Mouse (Mus musculus): Measurements from ENCODE around the gene Ankrd10. TPM values are rescaled to one million over a fixed set of nuclear protein-coding genes. Genes with fewer than 3 reads are reported as not detected.

Ankrd10 gene
- polyA plus RNA-seq, 1 experiment from 2014 or later, result 13.0 TPM

DNA sequence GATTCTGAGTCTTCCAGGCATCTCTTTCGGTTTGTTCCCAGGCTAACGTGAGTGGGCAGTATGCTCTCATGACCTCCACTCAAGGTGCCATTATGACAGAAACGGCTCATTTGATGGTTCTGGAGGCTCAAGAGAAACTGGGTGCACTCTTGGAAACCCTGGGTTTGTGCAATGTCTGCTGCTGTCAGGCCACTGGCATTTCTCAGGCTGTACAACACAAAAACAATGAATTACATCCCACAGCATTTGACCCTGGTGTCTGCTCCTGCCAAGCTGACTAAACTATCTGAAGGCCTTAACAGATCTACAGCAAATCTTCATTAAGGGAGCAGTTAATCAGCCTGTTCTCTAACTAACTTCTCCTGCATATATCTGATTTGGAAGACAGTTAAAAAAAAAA is 16.5 kb downstream of the Ankrd10 start:
- no peak overlapping the region for H3K4me3 ChIP-seq (ENCODE audit: low read depth, low read length)
- TF ChIP-seq CTCF (IDR thresholded peaks at IDR 0.05; ENCODE audit: low read depth) (no peak), EP300 (IDR thresholded peaks at IDR 0.05; ENCODE audit: low read depth) (no peak)
- no peaks in the 10 kb centered on the region for H3K27me3 ChIP-seq (ENCODE audit: insufficient read depth, low read length)
- no peak overlapping the region for H3K27ac ChIP-seq (ENCODE audit: low read depth)
- no peaks in the 10 kb centered on the region for H3K9me3 ChIP-seq (ENCODE audit: low read length)
- 74% methylated on average over 3 of the region's 3 CpGs for WGBS (ENCODE audit: insufficient replicate concordance)
- H3K4me1 ChIP-seq (ENCODE audit: insufficient read depth), result no peaks in the 10 kb centered on the region
- no peak overlapping the region for H3K9ac ChIP-seq (replicated peaks)
- ATAC-seq (no peak), DNase-seq (no peak)
- H3K36me3 ChIP-seq (replicated peaks; ENCODE audit: insufficient read depth, low read length), result peaks cover 46% of the 10 kb centered on the region
- H3K4me2 ChIP-seq (ENCODE audit: low read depth, low read length), result no peak overlapping the region

DNA sequence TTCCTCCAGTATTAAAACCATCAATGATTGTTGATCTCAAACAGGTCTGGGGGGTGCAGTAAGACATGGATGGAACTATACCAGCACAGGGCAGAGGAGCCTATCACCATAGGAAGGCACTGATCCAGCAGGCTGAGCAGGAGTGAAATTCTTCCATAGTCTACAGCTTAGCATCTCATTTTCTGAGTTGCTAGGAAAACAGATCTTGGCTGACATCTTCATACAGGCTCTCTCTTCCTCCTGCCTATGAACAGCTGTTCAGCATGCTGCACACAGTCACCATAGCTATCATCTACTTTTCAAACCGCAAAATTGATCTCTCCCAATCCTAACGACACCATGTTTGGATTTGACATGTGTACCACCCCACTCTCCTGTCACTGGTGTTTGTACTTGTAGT is 17.5 kb downstream of the Ankrd10 start:
- Histone ChIP-seq H3K27ac (ENCODE audit: low read depth) (no peak overlapping the region), H3K9me3 (ENCODE audit: low read length) (no peaks in the 10 kb centered on the region), H3K36me3 (replicated peaks; ENCODE audit: insufficient read depth, low read length) (peaks cover 52% of the 10 kb centered on the region), H3K4me2 (ENCODE audit: low read depth, low read length) (no peak overlapping the region), H3K4me3 (ENCODE audit: low read depth, low read length) (no peak overlapping the region), H3K9ac (replicated peaks) (no peak overlapping the region), H3K27me3 (ENCODE audit: insufficient read depth, low read length) (no peaks in the 10 kb centered on the region), H3K4me1 (ENCODE audit: insufficient read depth) (no peaks in the 10 kb centered on the region)
- TF ChIP-seq CTCF (IDR thresholded peaks at IDR 0.05; ENCODE audit: low read depth) (no peak), EP300 (IDR thresholded peaks at IDR 0.05; ENCODE audit: low read depth) (no peak)
- DNase-seq, result no peak
- no peak for ATAC-seq
- WGBS (ENCODE audit: insufficient replicate concordance), result 79% methylated on average over 2 of the region's 2 CpGs

GRCm38 (mm10) chr8:11616294-11616693 is 19.3 kb downstream of the Ankrd10 start:
- Histone ChIP-seq H3K36me3 (replicated peaks; ENCODE audit: insufficient read depth, low read length) (peaks cover 65% of the 10 kb centered on the region), H3K27ac (ENCODE audit: low read depth) (no peak overlapping the region), H3K4me2 (ENCODE audit: low read depth, low read length) (no peak overlapping the region), H3K27me3 (ENCODE audit: insufficient read depth, low read length) (no peaks in the 10 kb centered on the region), H3K9me3 (ENCODE audit: low read length) (no peaks in the 10 kb centered on the region), H3K4me1 (ENCODE audit: insufficient read depth) (no peaks in the 10 kb centered on the region), H3K4me3 (ENCODE audit: low read depth, low read length) (no peak overlapping the region), H3K9ac (replicated peaks) (no peak overlapping the region)
- no peak for TF ChIP-seq EP300 (IDR thresholded peaks at IDR 0.05; ENCODE audit: low read depth)
- TF ChIP-seq CTCF (IDR thresholded peaks at IDR 0.05; ENCODE audit: low read depth), result peak; percentile 84
- ATAC-seq, result peak; percentile 49; the same call in 1 of the 2 replicates
- 8% methylated on average over 1 of the region's 1 CpGs for WGBS (ENCODE audit: insufficient replicate concordance)
- DNase-seq, result peak; percentile 57

DNA sequence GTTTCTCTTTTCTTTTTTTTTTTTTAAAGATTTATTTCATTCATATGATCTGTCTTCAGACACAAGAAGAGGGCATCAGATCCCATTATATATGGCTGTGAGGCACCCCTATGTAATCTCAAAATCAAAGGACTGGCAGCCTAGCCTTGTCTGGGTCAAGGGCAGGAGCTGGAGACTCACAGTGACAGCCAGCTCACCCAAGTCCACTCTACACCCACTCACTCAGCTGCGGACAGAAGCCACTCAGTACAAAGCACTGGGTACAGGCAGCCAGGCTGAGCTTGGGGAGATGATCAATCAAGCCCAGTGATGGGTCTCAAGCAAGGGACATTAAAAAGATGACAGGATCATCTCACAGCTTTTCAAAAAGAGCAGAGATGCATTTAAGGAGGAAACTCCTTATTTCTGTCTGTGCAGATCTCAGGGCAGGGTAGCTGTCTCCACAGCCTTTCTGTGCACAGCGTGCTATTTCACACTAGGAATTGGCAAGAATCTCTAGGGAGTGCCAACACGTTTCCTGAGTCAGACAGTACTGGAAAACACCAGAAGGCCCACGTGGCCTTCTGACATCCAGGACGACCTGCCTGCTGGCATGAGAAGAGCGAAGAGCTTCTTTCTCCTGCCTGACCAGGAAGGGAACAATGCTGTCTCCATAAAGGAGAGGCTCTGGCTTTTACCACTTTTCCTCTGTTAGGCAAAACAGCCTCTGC is 21.3 kb downstream of the Ankrd10 start:
- no peak overlapping the region for H3K9ac ChIP-seq (replicated peaks)
- TF ChIP-seq EP300 (IDR thresholded peaks at IDR 0.05; ENCODE audit: low read depth), result no peak
- TF ChIP-seq CTCF (IDR thresholded peaks at IDR 0.05; ENCODE audit: low read depth), result no peak
- WGBS (ENCODE audit: insufficient replicate concordance), result 75% methylated on average over 6 of the region's 6 CpGs
- DNase-seq (no peak), ATAC-seq (no peak)
- H3K4me1 ChIP-seq (ENCODE audit: insufficient read depth), result no peaks in the 10 kb centered on the region
- no peaks in the 10 kb centered on the region for H3K9me3 ChIP-seq (ENCODE audit: low read length)
- H3K4me2 ChIP-seq (ENCODE audit: low read depth, low read length), result no peak overlapping the region
- peaks cover 63% of the 10 kb centered on the region for H3K36me3 ChIP-seq (replicated peaks; ENCODE audit: insufficient read depth, low read length)
- no peak overlapping the region for H3K27ac ChIP-seq (ENCODE audit: low read depth)
- H3K4me3 ChIP-seq (ENCODE audit: low read depth, low read length), result no peak overlapping the region
- H3K27me3 ChIP-seq (ENCODE audit: insufficient read depth, low read length), result no peaks in the 10 kb centered on the region

DNA sequence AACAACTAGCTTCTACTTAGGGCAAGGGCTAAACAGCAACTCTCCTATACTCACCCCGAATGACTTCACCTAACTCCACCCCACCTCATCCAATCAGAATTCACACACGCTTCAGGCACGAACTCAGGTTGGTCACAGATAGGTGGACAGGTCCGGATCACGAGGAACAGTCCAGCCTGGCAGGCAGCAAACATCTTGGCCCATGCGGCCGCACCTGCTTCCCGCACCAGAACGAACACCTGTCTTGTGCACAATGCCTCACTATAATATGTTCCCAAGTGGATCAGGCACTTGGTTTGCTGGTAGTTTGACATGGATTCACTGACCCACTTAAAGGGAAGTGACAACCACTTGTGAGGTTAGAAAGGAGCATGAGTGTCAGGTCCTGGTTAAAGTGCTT is 26.7 kb downstream of the Ankrd10 start:
- no peak overlapping the region for H3K27ac ChIP-seq (ENCODE audit: low read depth)
- no peak overlapping the region for H3K4me2 ChIP-seq (ENCODE audit: low read depth, low read length)
- no peak overlapping the region for H3K4me3 ChIP-seq (ENCODE audit: low read depth, low read length)
- no peaks in the 10 kb centered on the region for H3K9me3 ChIP-seq (ENCODE audit: low read length)
- no peak overlapping the region for H3K9ac ChIP-seq (replicated peaks)
- H3K36me3 ChIP-seq (replicated peaks; ENCODE audit: insufficient read depth, low read length), result peaks cover 32% of the 10 kb centered on the region
- TF ChIP-seq EP300 (IDR thresholded peaks at IDR 0.05; ENCODE audit: low read depth) (no peak), CTCF (IDR thresholded peaks at IDR 0.05; ENCODE audit: low read depth) (no peak)
- DNase-seq (no peak), ATAC-seq (no peak)
- H3K4me1 ChIP-seq (ENCODE audit: insufficient read depth), result no peaks in the 10 kb centered on the region
- 90% methylated on average over 9 of the region's 9 CpGs for WGBS (ENCODE audit: insufficient replicate concordance)
- no peaks in the 10 kb centered on the region for H3K27me3 ChIP-seq (ENCODE audit: insufficient read depth, low read length)

- WGBS (ENCODE audit: insufficient replicate concordance), result 39% methylated on average over 14 of the region's 14 CpGs
- Histone ChIP-seq H3K27me3 (ENCODE audit: insufficient read depth, low read length) (no peaks in the 10 kb centered on the region), H3K4me3 (ENCODE audit: low read depth, low read length) (no peak overlapping the region), H3K9ac (replicated peaks) (no peak overlapping the region), H3K27ac (ENCODE audit: low read depth) (no peak overlapping the region), H3K4me2 (ENCODE audit: low read depth, low read length) (no peak overlapping the region), H3K9me3 (ENCODE audit: low read length) (no peaks in the 10 kb centered on the region), H3K4me1 (ENCODE audit: insufficient read depth) (no peaks in the 10 kb centered on the region), H3K36me3 (replicated peaks; ENCODE audit: insufficient read depth, low read length) (no peaks in the 10 kb centered on the region)
- DNase-seq (peak; percentile 75), ATAC-seq (0 out of 2 replicates have a peak, but pooled peaks have one; percentile 25)
- TF ChIP-seq CTCF (IDR thresholded peaks at IDR 0.05; ENCODE audit: low read depth) (peak; percentile 92), EP300 (IDR thresholded peaks at IDR 0.05; ENCODE audit: low read depth) (no peak)
Measured at GRCm38 (mm10) chr8:11602006-11602680, 33.4 kb downstream of the Ankrd10 start.

Measured in liver, postnatal 0 days (tissue).